Mouse (Mus musculus) embryonic facial prominence, embryonic 14.5 days (tissue): ENCODE results near the gene Hsd17b6. TPM values are rescaled to one million over a fixed set of nuclear protein-coding genes. Genes with fewer than 3 reads are reported as not detected.

ENCODE experiments used
- polyA plus RNA-seq: library from polyadenylated mRNA; unstranded; fragments of >200 nt; fragmentation: Nextera tagmentation; extraction: Ambion mirVana; gene quantifications from 2 replicates; pipeline ENCODE4 v1.2.1, GENCODE M21; 2014

The Hsd17b6 gene
- polyA plus RNA-seq, 1 experiment from 2014 or later = 0.75 TPM

Other genes with a start within 250 kb of the Hsd17b6 start
- 0.10 and 0.11 TPM in 2 replicates for gene Rdh1, start 247.9 kb downstream of the Hsd17b6 start, polyA plus RNA-seq
- gene Rdh16f1, start 247.8 kb downstream of the Hsd17b6 start, polyA plus RNA-seq = 0.29 TPM in 1 of 2 replicates, not detected in the other
- gene Rdh9, start 231.2 kb downstream of the Hsd17b6 start, polyA plus RNA-seq = 0.38 TPM in 1 of 2 replicates, not detected in the other
- gene Rdh16, start 206.5 kb downstream of the Hsd17b6 start, polyA plus RNA-seq = not detected in 2 replicates
- gene Rdh19, start 157.7 kb downstream of the Hsd17b6 start, polyA plus RNA-seq = not detected in 2 replicates
- gene Rdh16f2, start 141.1 kb downstream of the Hsd17b6 start, polyA plus RNA-seq = not detected in 2 replicates
- gene Rdh7, start 118.8 kb downstream of the Hsd17b6 start, polyA plus RNA-seq = not detected in 2 replicates
- gene Sdr9c7, start 109.1 kb downstream of the Hsd17b6 start, polyA plus RNA-seq = 0.77 and 1.1 TPM in 2 replicates
- gene Prim1, start 7.6 kb upstream of the Hsd17b6 start, polyA plus RNA-seq = 61.6 and 69.4 TPM in 2 replicates
- 847 and 859 TPM in 2 replicates for gene Naca, start 28.0 kb upstream of the Hsd17b6 start, polyA plus RNA-seq
- 450 and 475 TPM in 2 replicates for gene Ptges3, start 51.3 kb upstream of the Hsd17b6 start, polyA plus RNA-seq
- 2,069 and 2,210 TPM in 2 replicates for gene Atp5b, start 75.7 kb upstream of the Hsd17b6 start, polyA plus RNA-seq
- 15.7 and 18.8 TPM in 2 replicates for gene Baz2a, start 84.0 kb upstream of the Hsd17b6 start, polyA plus RNA-seq
- 31.3 and 32.4 TPM in 2 replicates for gene Rbms2, start 172.7 kb upstream of the Hsd17b6 start, polyA plus RNA-seq
- gene Gls2, start 186.8 kb upstream of the Hsd17b6 start, polyA plus RNA-seq = 1.1 and 2.6 TPM in 2 replicates
- 30.8 and 35.8 TPM in 2 replicates for gene Spryd4, start 204.2 kb upstream of the Hsd17b6 start, polyA plus RNA-seq
- 0.15 and 0.35 TPM in 2 replicates for gene Mip, start 218.2 kb upstream of the Hsd17b6 start, polyA plus RNA-seq
- gene Timeless, start 224.5 kb upstream of the Hsd17b6 start, polyA plus RNA-seq = 35.4 and 53.3 TPM in 2 replicates
- 0.24 and 0.30 TPM in 2 replicates for gene Apon, start 246.5 kb upstream of the Hsd17b6 start, polyA plus RNA-seq